Mouse (Mus musculus) thymus, adult 2 months (tissue): ENCODE measurements around the gene Usp24. TPM values are rescaled to one million over a fixed set of nuclear protein-coding genes. Genes with fewer than 3 reads are reported as not detected.

Experiments
- DNase-seq: peaks from one replicate; pipeline ENCODE4 v3.0.0; 2021
- H3K27ac ChIP-seq: fragments of 200-500 bp; 2 replicates; pipeline ENCODE4 v1.5.1; 2012; ENCODE audit warnings: low read length, control low read depth; ENCODE audit not compliant: control insufficient read depth, insufficient read depth
- H3K27me3 ChIP-seq: fragments of 200-500 bp; 2 replicates; pipeline ENCODE4 v1.6.1; 2012; ENCODE audit warnings: mild to moderate bottlenecking, low read length, moderate library complexity, mixed read lengths; ENCODE audit not compliant: control insufficient read depth, insufficient read depth
- H3K36me3 ChIP-seq: fragments of 200-500 bp; 2 replicates; pipeline ENCODE4 v1.6.1; 2012; ENCODE audit warnings: mild to moderate bottlenecking, low read length, moderate library complexity; ENCODE audit not compliant: control insufficient read depth, insufficient read depth
- H3K4me1 ChIP-seq: fragments of 200-500 bp; replicated peaks from 2 replicates; pipeline ENCODE4 v1.6.1; 2012; ENCODE audit warnings: low read length; ENCODE audit not compliant: control insufficient read depth, insufficient read depth
- H3K4me3 ChIP-seq: fragments of 200-500 bp; 2 replicates; pipeline ENCODE4 v1.5.1; 2012; ENCODE audit warnings: mild to moderate bottlenecking, low read length, control low read depth, moderate library complexity; ENCODE audit not compliant: control insufficient read depth, insufficient read depth
- CTCF ChIP-seq: fragments of 200-500 bp; IDR thresholded peaks from 2 replicates; pipeline ENCODE4 v1.5.1; 2012; ENCODE audit warnings: mild to moderate bottlenecking, control low read depth, low read length, moderate library complexity, borderline replicate concordance; ENCODE audit not compliant: control insufficient read depth, poor library complexity, insufficient read depth; ENCODE audit errors: extremely low read depth
- POLR2A ChIP-seq: fragments of 200-500 bp; IDR thresholded peaks from 2 replicates; pipeline ENCODE4 v1.6.1; 2012; ENCODE audit warnings: mild to moderate bottlenecking, low read length, control low read depth, moderate library complexity; ENCODE audit not compliant: control insufficient read depth, poor library complexity, insufficient read depth; ENCODE audit errors: extremely low read depth
- WGBS: fragments of 180-500 bp; shearing (Covaris S2); methylation state at CpG from one replicate; pipeline ENCODE4 v1.1.7; 2018; 5-methylcytosine and 5-hydroxymethylcytosine counted together
- polyA plus RNA-seq: library from polyadenylated mRNA; depleted of rRNA; stranded (reverse); fragments of >200 nt; gene quantifications from 2 replicates; pipeline ENCODE4 v1.2.3, GENCODE M21; 2012

The Usp24 gene
- polyA plus RNA-seq, 1 experiment: 22.6 TPM

DNA sequence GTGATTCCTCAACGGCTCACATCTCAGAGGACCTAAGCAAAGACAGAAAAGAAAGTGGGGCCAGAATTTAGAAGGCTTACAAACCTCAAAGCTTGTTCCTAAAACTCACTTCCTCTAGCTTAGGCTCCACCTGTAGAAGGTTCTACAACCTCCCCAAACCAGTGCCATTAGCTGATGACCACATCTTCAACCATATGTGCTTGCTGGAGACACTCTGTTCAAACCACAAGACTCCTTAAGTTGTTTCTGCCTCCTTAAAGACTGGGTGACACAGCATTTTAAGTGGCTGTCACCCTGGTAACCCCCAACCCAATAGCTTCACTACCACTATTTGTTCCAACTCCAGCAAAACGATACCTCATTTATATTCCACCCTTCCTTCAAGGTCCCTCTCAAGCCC is 25.8 kb upstream of the Usp24 start:
- no peak for TF ChIP-seq CTCF
- no peak for TF ChIP-seq POLR2A
- 13% methylated on average over 2 of the region's 2 CpGs for WGBS
- no peak overlapping the region for H3K4me3 ChIP-seq

DNA sequence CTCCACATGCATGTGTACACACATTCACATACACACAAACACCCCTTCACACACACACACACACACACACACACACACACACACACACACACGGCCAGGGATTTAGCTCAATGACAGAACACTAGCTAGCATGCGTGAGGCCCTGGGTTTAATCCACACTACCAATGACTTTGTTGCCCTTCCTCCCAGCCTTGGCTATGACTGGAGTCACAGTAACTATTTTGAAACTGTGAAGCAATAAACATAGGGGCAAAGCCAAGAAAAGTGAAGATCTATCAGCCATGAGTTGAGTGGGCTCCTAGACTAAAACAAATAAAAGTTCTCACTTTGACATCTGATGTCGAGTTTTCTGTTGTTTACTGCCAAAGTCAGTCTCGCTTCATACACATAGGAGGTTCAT is 23.2 kb upstream of the Usp24 start:
- WGBS: 59% methylated on average over 4 of the region's 4 CpGs
- H3K4me1 ChIP-seq: peaks cover 23% of the 10 kb centered on the region
- no peaks in the 10 kb centered on the region for H3K27me3 ChIP-seq
- DNase-seq: no peak
- no peak overlapping the region for H3K4me3 ChIP-seq
- H3K27ac ChIP-seq: peak overlapping the region; percentile 52
- TF ChIP-seq POLR2A (no peak), CTCF (no peak)
- H3K36me3 ChIP-seq: no peaks in the 10 kb centered on the region

More for the DNA sequence above, 25.8 kb upstream of the Usp24 start:
- no peak for DNase-seq
- Histone ChIP-seq H3K36me3 (no peaks in the 10 kb centered on the region), H3K27ac (no peak overlapping the region), H3K27me3 (no peaks in the 10 kb centered on the region), H3K4me1 (peaks cover 19% of the 10 kb centered on the region)

DNA sequence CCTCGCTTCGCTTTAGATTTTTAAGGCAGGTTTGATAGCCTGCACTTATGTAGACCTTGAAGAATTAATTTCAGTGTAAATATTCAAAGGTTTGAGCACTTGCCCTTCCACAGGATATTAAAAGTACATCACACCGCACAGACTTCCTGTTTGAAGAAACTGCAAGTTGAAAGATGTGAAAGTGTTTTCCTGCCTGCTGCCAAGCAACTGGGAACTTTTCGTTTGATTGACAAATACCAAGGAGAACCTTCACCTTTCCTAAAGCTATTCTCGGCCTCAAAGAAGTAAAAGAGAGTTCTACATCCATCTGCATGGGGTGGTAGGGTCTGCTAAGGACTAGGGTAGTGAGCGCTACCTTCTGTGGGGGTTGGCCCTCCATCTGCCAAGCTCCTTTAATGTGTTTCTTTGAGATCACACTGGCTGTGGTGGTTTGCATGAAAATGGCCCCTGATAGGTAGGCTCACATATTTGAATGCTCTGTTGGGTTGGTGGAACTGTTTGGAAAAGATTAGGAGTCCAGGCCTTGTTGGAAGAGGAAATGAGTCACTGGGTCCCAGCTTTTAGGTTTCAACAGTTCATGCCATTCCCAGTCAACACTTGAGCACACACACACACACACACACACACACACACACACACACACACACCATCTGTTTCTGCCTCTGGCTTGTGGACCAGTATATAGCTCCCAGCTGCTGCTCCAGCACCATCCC is 22.5 kb upstream of the Usp24 start:
- no peaks in the 10 kb centered on the region for H3K36me3 ChIP-seq
- peak overlapping the region; percentile 89 for H3K27ac ChIP-seq
- peaks cover 23% of the 10 kb centered on the region for H3K4me1 ChIP-seq

DNA sequence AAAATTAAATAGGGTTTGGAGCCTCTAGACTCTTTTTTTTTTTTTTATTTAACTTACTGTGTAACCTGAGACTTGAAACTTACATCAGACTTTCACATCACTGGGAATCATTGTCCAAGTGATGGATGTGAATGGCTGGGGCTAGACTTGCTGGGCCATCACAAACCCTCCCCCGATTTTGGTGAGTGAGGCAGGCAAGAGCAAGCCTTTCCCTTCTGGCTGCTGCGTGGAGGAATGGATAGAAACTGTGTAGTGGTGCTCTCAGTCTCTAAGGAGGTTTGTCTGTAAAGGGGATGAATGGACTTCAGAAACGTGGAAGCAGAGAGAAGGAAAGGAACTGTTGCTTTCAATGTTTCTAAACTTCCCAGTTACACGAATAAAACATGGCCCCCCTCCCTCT is 20.3 kb upstream of the Usp24 start:
- Histone ChIP-seq H3K36me3 (no peaks in the 10 kb centered on the region), H3K4me1 (peaks cover 18% of the 10 kb centered on the region), H3K27ac (no peak overlapping the region), H3K4me3 (no peak overlapping the region), H3K27me3 (no peaks in the 10 kb centered on the region)
- DNase-seq: no peak
- 71% methylated on average over 4 of the region's 4 CpGs for WGBS
- TF ChIP-seq CTCF: no peak
- no peak for TF ChIP-seq POLR2A

More for the DNA sequence above, 22.5 kb upstream of the Usp24 start:
- Histone ChIP-seq H3K4me3 (no peak overlapping the region), H3K27me3 (no peaks in the 10 kb centered on the region)
- TF ChIP-seq POLR2A (no peak), CTCF (no peak)
- no peak for DNase-seq
- WGBS: 18% methylated on average over 6 of the region's 6 CpGs

DNA sequence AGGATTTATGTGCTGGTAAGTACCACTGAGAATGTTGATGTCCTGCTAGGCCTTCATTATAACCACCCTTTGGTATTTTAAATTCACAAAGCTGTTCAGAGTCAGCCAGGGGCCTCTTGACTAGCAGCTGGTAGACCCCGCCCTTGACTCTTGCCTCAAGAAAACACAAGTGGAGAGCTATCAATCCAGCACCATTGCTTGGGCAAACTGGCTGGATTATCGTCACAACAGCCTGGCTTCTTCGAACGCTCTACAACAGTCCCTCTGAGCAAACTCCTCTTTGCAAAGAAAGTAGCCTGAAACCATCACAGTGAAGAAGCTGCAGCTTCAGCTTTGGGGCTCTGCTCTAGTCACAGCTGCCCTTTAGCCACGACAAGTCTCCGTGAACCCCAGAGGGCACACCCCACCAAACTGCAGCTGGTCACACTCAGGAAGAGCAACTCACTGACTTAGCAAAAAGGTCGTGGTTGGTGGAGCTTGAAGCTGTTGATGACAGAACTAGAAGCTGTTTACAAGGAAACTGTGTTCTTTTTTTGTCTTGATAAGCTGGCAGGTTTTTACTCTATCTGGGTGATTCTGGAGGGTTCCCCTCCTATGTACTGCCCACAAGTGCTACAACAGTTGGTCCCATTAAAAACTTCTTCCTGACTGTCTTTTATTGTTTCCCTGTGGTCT is 19.5 kb upstream of the Usp24 start:
- H3K4me1 ChIP-seq: peaks cover 18% of the 10 kb centered on the region
- DNase-seq: no peak

DNA sequence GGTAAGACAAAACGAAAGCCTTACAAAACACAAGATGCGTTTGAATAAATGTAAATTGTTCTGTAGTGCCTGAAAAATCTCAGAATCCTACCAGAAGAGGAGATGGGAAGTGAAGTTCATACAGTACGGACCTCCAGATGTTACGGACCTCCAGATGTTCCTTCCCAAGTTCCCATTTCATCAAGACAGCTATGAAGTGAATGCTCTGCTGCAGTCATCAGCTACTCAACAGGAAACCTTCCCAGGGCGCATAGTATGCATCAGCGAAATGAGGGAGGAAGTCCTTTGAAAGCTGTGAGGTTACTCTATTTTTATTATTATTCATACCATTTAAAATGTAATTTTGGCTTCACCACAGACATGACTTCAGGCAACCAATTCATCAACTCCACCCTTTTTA is 14.7 kb upstream of the Usp24 start:
- Histone ChIP-seq H3K4me1 (peaks cover 3% of the 10 kb centered on the region; the same call in 1 of the 2 replicates), H3K4me3 (no peak overlapping the region), H3K27me3 (no peaks in the 10 kb centered on the region), H3K36me3 (no peaks in the 10 kb centered on the region), H3K27ac (no peak overlapping the region)
- no peak for DNase-seq
- no peak for TF ChIP-seq CTCF
- TF ChIP-seq POLR2A: no peak
- WGBS: 28% methylated on average over 6 of the region's 6 CpGs

More for the DNA sequence above, 19.5 kb upstream of the Usp24 start:
- Histone ChIP-seq H3K4me3 (no peak overlapping the region), H3K27me3 (no peaks in the 10 kb centered on the region), H3K27ac (no peak overlapping the region), H3K36me3 (no peaks in the 10 kb centered on the region)
- TF ChIP-seq CTCF: no peak
- TF ChIP-seq POLR2A: no peak
- 57% methylated on average over 7 of the region's 7 CpGs for WGBS
